Mouse (Mus musculus) lung, embryonic 16.5 days (tissue): ENCODE results near the gene Hist1h2bc. TPM values are rescaled to one million over a fixed set of nuclear protein-coding genes. Genes with fewer than 3 reads are reported as not detected.
"Not testable (repeated sequence)": the region's sequence is repeated elsewhere in the genome, so short reads cannot be mapped to it uniquely, and the experiment has no call there.

ENCODE experiments used
- ATAC-seq: fragments of 200-750 bp; cut with Nextera tagmentation; 2 replicates; pipeline ENCODE4 v1.8.0; 2017; ENCODE audit warnings: low read depth, mild to moderate bottlenecking, moderate library complexity
- H3K27ac ChIP-seq: fragments of 300-500 bp; sonication (generic); 2 replicates; pipeline ENCODE4 v1.5.1; 2014; ENCODE audit warnings: mild to moderate bottlenecking, control low read depth, low read length
- H3K27me3 ChIP-seq: fragments of 300-500 bp; sonication (generic); 2 replicates; pipeline ENCODE4 v1.6.1; 2014; ENCODE audit warnings: low read depth, low read length, mixed read lengths; ENCODE audit not compliant: control insufficient read depth, insufficient read depth
- H3K36me3 ChIP-seq: fragments of 300-500 bp; sonication (generic); 2 replicates; pipeline ENCODE4 v1.6.1; 2014; ENCODE audit warnings: low read length; ENCODE audit not compliant: control insufficient read depth, insufficient read depth
- H3K4me1 ChIP-seq: fragments of 300-500 bp; sonication (generic); replicated peaks from 2 replicates; pipeline ENCODE4 v1.6.1; 2014; ENCODE audit warnings: low read length, mixed read lengths; ENCODE audit not compliant: control insufficient read depth, insufficient read depth
- H3K4me2 ChIP-seq: fragments of 300-500 bp; sonication (generic); 2 replicates; pipeline ENCODE4 v1.6.1; 2014; ENCODE audit warnings: low read depth, low read length, control low read depth
- H3K4me3 ChIP-seq: fragments of 300-500 bp; sonication (generic); 2 replicates; pipeline ENCODE4 v1.5.1; 2014; ENCODE audit warnings: mild to moderate bottlenecking, low read length, control low read depth
- H3K9ac ChIP-seq: fragments of 300-500 bp; sonication (generic); 2 replicates; pipeline ENCODE4 v1.6.1; 2014; ENCODE audit warnings: low read length, control low read depth
- H3K9me3 ChIP-seq: fragments of 300-500 bp; sonication (generic); 2 replicates; pipeline ENCODE4 v1.6.1; 2016; ENCODE audit warnings: low read length; ENCODE audit not compliant: control insufficient read depth
- WGBS: fragments of 180-500 bp; shearing (Covaris S2); extraction: QIAGEN DNeasy Blood & Tissue Kit; methylation state at CpG from one replicate; pipeline ENCODE4 v1.1.7; 2014; 5-methylcytosine and 5-hydroxymethylcytosine counted together
- polyA plus RNA-seq: library from polyadenylated mRNA; unstranded; fragments of >200 nt; fragmentation: Nextera tagmentation; extraction: Ambion mirVana; gene quantifications from 2 replicates; pipeline ENCODE4 v1.2.1, GENCODE M21; 2015

Hist1h2bc gene
- 66.1 and 72.9 TPM in 2 replicates for polyA plus RNA-seq

- Histone ChIP-seq H3K27me3 (no peaks in the 10 kb centered on the region), H3K9ac (peak within 1 kb of the TSS; percentile 69), H3K4me3 (peak within 1 kb of the TSS; percentile 57), H3K27ac (peak within 1 kb of the TSS; percentile 99), H3K4me2 (peak within 1 kb of the TSS; percentile 81), H3K9me3 (no peaks in the 10 kb centered on the region), H3K4me1 (peaks cover 8% of the 10 kb centered on the region; the same call in 1 of the 2 replicates), H3K36me3 (no peaks in the 10 kb centered on the region)
- under 1% methylated on average over 29 of the region's 32 CpGs for WGBS
- ATAC-seq, result peak; percentile 98
Observed at GRCm38 (mm10) chr13:23683755-23684281, at the start of gene Hist1h2bc, which contains the start of gene Hist1h2ac. Hist1h2bc (plus strand) TSS chr13:23684199. Hist1h2ac (minus strand) TSS chr13:23683948.

GRCm38 (mm10) chr13:23659636-23660366, 24.2 kb upstream of the Hist1h2bc start:
- Histone ChIP-seq H3K4me2 (no peak overlapping the region), H3K9ac (no peak overlapping the region), H3K4me1 (no peaks in the 10 kb centered on the region), H3K27ac (no peak overlapping the region), H3K9me3 (no peaks in the 10 kb centered on the region), H3K4me3 (no peak overlapping the region), H3K27me3 (no peaks in the 10 kb centered on the region), H3K36me3 (no peaks in the 10 kb centered on the region)
- 62% methylated on average over 6 of the region's 6 CpGs for WGBS
- no peak for ATAC-seq

GRCm38 (mm10) chr13:23662536-23662935, 21.5 kb upstream of the Hist1h2bc start:
- H3K27ac ChIP-seq, result no peak overlapping the region
- H3K4me2 ChIP-seq, result no peak overlapping the region
- 43% methylated on average over 3 of the region's 3 CpGs for WGBS

GRCm38 (mm10) chr13:23681990-23682582, 1.9 kb upstream of the Hist1h2bc start:
- Histone ChIP-seq H3K4me2 (no peak overlapping the region), H3K4me1 (peaks cover 8% of the 10 kb centered on the region; the same call in 1 of the 2 replicates), H3K4me3 (no peak overlapping the region), H3K9ac (no peak overlapping the region), H3K27me3 (no peaks in the 10 kb centered on the region), H3K9me3 (no peaks in the 10 kb centered on the region), H3K27ac (no peak overlapping the region), H3K36me3 (no peaks in the 10 kb centered on the region)
- ATAC-seq, result no peak
- WGBS, result 70% methylated on average over 6 of the region's 6 CpGs

More at GRCm38 (mm10) chr13:23662536-23662935, 21.5 kb upstream of the Hist1h2bc start:
- ATAC-seq, result no peak
- Histone ChIP-seq H3K9me3 (no peaks in the 10 kb centered on the region), H3K36me3 (no peaks in the 10 kb centered on the region), H3K9ac (no peak overlapping the region), H3K27me3 (no peaks in the 10 kb centered on the region), H3K4me1 (no peaks in the 10 kb centered on the region), H3K4me3 (no peak overlapping the region)

GRCm38 (mm10) chr13:23682623-23682946, 1.4 kb upstream of the Hist1h2bc start:
- no peak for ATAC-seq
- no peaks in the 10 kb centered on the region for H3K27me3 ChIP-seq
- no peaks in the 10 kb centered on the region for H3K9me3 ChIP-seq
- WGBS, result 22% methylated on average over 1 of the region's 1 CpGs
- H3K4me2 ChIP-seq, result peak overlapping the region; percentile 62
- H3K4me1 ChIP-seq, result peaks cover 8% of the 10 kb centered on the region; the same call in 1 of the 2 replicates
- no peaks in the 10 kb centered on the region for H3K36me3 ChIP-seq
- peak overlapping the region; percentile 46 for H3K4me3 ChIP-seq
- H3K9ac ChIP-seq, result peak overlapping the region; percentile 61
- H3K27ac ChIP-seq, result peak overlapping the region; percentile 94

GRCm38 (mm10) chr13:23682947-23683754, 848 bp upstream of the Hist1h2bc start:
- H3K4me3 ChIP-seq, result peak overlapping the region; percentile 46
- H3K27me3 ChIP-seq, H3K4me1 ChIP-seq, H3K9me3 ChIP-seq, H3K36me3 ChIP-seq: not testable (repeated sequence)
- WGBS, result 11% methylated on average over 10 of the region's 30 CpGs
- peak overlapping the region; percentile 61 for H3K9ac ChIP-seq
- H3K27ac ChIP-seq, result peak overlapping the region; percentile 94
- peak overlapping the region; percentile 62 for H3K4me2 ChIP-seq
- peak; percentile 31 for ATAC-seq

GRCm38 (mm10) chr13:23684295-23684945, 421 bp downstream of the Hist1h2bc start:
- Histone ChIP-seq H3K9ac (peak overlapping the region; percentile 69), H3K27ac (peak overlapping the region; percentile 99), H3K4me3 (peak overlapping the region; percentile 57), H3K4me2 (peak overlapping the region; percentile 81)
- not testable (repeated sequence) for H3K36me3 ChIP-seq, H3K9me3 ChIP-seq, H3K4me1 ChIP-seq, H3K27me3 ChIP-seq
- WGBS, result 0% methylated on average over 11 of the region's 37 CpGs
- ATAC-seq, result peak; percentile 19

GRCm38 (mm10) chr13:23685121-23685861, 1.3 kb downstream of the Hist1h2bc start:
- Histone ChIP-seq H3K4me2 (peak overlapping the region; percentile 81), H3K27ac (peak overlapping the region; percentile 99), H3K27me3 (no peaks in the 10 kb centered on the region), H3K4me1 (peaks cover 8% of the 10 kb centered on the region; the same call in 1 of the 2 replicates), H3K4me3 (peak overlapping the region; percentile 57), H3K9ac (peak overlapping the region; percentile 69), H3K9me3 (no peaks in the 10 kb centered on the region), H3K36me3 (no peaks in the 10 kb centered on the region)
- 0% methylated on average over 15 of the region's 15 CpGs for WGBS
- ATAC-seq, result no peak
